Mouse (Mus musculus): ENCODE results near the gene Kcnk4.

- TF ChIP-seq MAX (IDR thresholded peaks at IDR 0.05; ENCODE audit: low read depth) (no peak), CEBPB (IDR thresholded peaks at IDR 0.05; ENCODE audit: insufficient read depth, poor library complexity, severe bottlenecking) (no peak)
These were observed 21.9 kb downstream of the Kcnk4 start for GRCm38 (mm10) chr19:6912205-6912970.

All from myocyte (in vitro differentiated cells).